Mouse (Mus musculus) mouse embryonic stem cell (cell line): ENCODE data around the gene Hist1h2ah.

ENCODE experiments used
- in situ Hi-C, 2 experiments: fragments of 300-500 bp; cut with MboI; formaldehyde crosslinking; loops; 1 replicate in 1 of 2; 3 replicates in 1 of 2; pipeline ENCODE4 v1.14.3; 2019 to 2020; ENCODE audit warnings: low sequenced_read_pairs in 2 of 2, low pct_unique_long_range_greater_than_20kb in 1 of 2, mixed read lengths in 1 of 2; ENCODE audit not compliant: unreplicated experiment in 1 of 2

Hist1h2ah gene

DNA sequence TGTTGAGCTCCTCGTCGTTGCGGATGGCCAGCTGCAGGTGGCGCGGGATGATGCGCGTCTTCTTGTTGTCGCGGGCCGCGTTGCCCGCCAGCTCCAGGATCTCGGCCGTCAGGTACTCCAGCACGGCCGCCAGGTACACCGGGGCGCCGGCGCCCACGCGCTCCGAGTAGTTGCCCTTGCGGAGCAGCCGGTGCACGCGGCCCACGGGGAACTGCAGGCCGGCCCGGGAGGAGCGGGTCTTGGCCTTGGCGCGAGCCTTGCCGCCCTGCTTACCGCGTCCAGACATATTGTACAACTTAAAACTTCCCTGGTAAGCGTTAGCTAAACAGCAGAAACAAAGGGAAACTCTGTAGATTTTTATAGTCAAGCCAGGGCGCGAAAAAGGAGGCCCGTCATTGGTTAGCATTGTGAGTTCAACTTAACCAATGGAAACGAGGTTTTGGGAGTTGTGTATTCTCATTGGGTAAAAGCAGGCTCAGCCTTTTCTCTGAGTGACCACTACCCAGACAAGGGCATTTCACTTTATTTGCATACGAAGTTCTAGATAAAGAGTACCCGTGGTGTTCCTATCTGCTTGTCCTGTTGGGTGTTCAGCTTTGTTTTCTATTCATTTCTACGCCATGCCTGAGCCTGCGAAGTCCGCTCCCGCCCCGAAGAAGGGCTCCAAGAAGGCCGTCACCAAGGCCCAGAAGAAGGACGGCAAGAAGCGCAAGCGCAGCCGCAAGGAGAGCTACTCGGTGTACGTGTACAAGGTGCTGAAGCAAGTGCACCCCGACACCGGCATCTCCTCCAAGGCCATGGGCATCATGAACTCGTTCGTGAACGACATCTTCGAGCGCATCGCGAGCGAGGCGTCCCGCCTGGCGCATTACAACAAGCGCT lies at the start of gene Hist1h2ah, which contains the start of gene Hist1h2bk:
Gene Hist1h2ah (minus strand): TSS at position 302 of the 882 bp plus-strand sequence.
Gene Hist1h2bk (plus strand): TSS at position 604 of the 882 bp plus-strand sequence.
- in situ Hi-C loops: loop anchor here (10.0 to 25.0 kb wide), 4 partner anchors 173 to 1702 kb away; partner anchors contain the start of genes Hist1h1c (in 1 of the 2), Hist1h2ai (in 1 of the 2), Hist1h2bb (in 1 of the 2) and Hist1h2bl (in 1 of the 2)

- in situ Hi-C loops: loop anchor here in 1 of 2 experiments (25.0 kb wide), 1 partner anchor 1153 kb away; the partner anchor contains the start of genes Vmn1r222 and Vmn1r223
These were observed 48.8 kb upstream of the Hist1h2ah start, which contains the start of gene Vmn1r188 for GRCm38 (mm10) chr13:22084140-22084539. TSS of gene Vmn1r188 (plus strand) at chr13:22084440.

DNA sequence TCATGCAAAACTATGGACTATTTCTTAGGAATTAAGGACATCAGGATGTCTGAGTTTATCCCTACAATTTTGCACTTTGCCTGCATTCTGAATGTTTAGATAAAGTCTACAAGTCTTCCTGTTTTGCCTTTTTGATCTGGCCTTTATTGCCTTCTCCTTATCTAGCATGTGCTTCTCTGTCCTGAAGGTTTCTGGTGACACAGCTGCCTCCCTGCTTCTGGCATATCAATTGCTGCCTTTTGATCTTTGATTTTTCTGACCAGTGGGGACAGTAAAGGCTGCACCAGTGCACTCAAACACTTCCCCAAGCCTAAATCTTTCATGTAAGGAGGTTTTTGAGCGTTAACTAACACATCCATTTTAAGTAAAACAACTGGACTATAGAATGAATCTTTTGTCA lies 28.1 kb upstream of the Hist1h2ah start:
- in situ Hi-C loops: no loop called here

GRCm38 (mm10) chr13:22061422-22061821 lies 26.1 kb upstream of the Hist1h2ah start:
- in situ Hi-C loops: no loop called here

GRCm38 (mm10) chr13:22053754-22054153 lies 18.4 kb upstream of the Hist1h2ah start:
- in situ Hi-C loops: loop anchor here in 1 of 2 experiments (10.0 kb wide), 1 partner anchor 1351 kb away; no protein-coding TSS in a partner anchor

DNA sequence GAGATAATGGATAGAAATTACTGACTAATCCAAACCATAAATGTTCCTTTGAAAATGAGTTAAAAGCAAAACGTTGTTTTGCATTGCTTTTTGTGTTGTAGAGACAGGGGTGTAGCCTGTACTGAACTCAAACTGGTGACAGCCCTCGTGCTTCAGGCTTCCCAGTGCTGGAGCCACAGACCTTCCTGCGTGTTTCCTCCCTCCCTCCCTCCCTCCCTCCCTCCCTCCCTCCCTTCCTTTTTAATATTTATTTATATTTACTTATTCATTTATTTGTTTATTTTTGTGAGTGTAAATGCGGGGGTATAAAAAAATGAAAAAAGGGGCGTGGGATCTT lies 16.1 kb upstream of the Hist1h2ah start:
- in situ Hi-C loops: loop anchor here in 1 of 2 experiments (10.0 kb wide), 1 partner anchor 1353 kb away; no protein-coding TSS in a partner anchor

DNA sequence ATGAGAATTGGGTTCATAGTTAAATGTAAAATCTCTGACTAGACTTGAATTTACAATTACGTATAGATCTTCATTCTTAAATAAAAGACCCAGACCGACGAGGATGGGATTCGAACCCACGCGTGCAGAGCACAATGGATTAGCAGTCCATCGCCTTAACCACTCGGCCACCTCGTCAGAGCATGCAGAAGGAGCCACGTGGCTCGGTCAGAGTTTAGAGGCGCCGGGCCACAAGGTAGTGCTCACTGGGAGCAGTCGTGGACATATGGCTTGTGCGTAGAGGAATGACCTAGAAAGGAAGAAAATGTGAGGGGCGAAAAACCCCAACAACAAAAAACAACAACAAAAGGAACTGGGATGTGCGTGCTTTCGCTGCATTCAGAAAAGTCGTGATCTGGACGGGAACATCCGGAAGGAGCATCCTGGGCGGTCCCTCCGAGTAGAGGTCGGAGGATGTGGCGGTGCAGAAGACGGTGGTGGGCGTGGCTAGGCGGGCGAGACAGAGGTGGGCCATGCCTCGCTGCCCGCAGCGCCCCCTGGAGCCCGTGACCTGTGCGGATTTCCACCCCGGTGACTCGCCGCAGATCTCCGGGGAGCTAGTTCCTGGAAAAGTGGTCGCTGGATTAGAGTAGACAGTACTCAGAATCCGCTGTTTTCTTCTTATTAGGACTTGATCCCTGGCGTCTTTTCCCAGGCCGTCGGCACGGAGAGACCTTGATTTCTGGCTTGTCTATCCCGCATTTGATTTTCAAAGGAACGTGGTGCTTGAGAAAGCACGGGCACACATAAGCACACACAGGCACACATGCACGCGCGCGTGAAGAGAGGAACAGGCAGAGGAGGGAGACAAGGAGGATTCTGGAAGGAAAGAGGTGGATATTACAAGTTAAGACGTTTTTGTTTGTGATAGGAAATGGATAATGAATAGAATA lies 15.5 kb upstream of the Hist1h2ah start:
- in situ Hi-C loops: loop anchor here in 1 of 2 experiments (10.0 kb wide), 1 partner anchor 1354 kb away; no protein-coding TSS in a partner anchor

- in situ Hi-C loops: loop anchor here (10.0 to 25.0 kb wide), 4 partner anchors 188 to 1687 kb away; partner anchors contain the start of genes Hist1h1c (in 1 of the 2), Hist1h2bb (in 1 of the 2) and Hist1h3c (in 1 of the 2)
These were observed 14.5 kb upstream of the Hist1h2ah start for GRCm38 (mm10) chr13:22049737-22050440.

GRCm38 (mm10) chr13:22049041-22049440 lies 13.7 kb upstream of the Hist1h2ah start:
- in situ Hi-C loops: loop anchor here (10.0 to 25.0 kb wide), 4 partner anchors 187 to 1688 kb away; partner anchors contain the start of genes Hist1h1c (in 1 of the 2), Hist1h2bb (in 1 of the 2) and Hist1h3c (in 1 of the 2)

- in situ Hi-C loops: loop anchor here (10.0 to 25.0 kb wide), 4 partner anchors 183 to 1692 kb away; partner anchors contain the start of genes Hist1h1c (in 1 of the 2), Hist1h2bb (in 1 of the 2) and Hist1h3c (in 1 of the 2)
These were observed 9.9 kb upstream of the Hist1h2ah start for GRCm38 (mm10) chr13:22045311-22045710.

DNA sequence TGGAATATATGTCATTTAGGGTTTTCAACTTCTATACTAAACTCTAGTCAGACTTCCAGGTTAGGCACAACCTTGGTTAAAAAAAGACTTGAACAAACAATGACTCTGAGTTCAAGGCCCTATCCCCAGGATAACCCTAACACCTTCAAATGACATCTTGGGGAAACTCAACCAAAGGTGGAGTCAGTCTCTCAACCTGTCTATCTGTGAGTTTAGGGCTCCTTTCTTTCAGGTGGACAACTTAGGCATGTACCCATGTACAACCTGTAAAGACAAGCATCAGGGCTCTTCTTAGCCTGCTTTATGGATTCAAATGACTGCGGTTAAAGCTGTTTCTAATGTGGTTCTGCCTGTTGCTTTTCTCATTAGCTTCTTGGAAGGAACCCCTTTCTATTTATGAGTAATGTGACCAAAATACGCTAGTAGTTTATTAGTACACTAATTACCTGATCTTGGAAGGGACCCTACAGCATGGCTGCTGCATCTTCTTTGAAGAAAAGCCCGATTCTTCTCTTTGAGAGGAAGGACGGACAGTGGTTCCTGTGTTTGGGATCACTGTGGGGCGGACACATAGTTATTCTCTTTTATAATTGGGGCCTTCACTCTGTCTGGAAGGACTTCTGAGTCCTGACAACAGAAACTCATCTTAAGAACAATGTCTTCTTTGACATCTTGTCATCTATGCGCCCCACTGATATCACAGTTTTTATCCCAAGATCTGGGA lies 9.2 kb upstream of the Hist1h2ah start:
- in situ Hi-C loops: loop anchor here (10.0 to 25.0 kb wide), 4 partner anchors 182 to 1693 kb away; partner anchors contain the start of genes Hist1h1c (in 1 of the 2), Hist1h2bb (in 1 of the 2) and Hist1h3c (in 1 of the 2)

- in situ Hi-C loops: loop anchor here (10.0 to 25.0 kb wide), 4 partner anchors 181 to 1694 kb away; partner anchors contain the start of genes Hist1h1c (in 1 of the 2), Hist1h2bb (in 1 of the 2) and Hist1h3c (in 1 of the 2)
These were observed 8.4 kb upstream of the Hist1h2ah start for GRCm38 (mm10) chr13:22043503-22044431.

- in situ Hi-C loops: loop anchor here (10.0 to 25.0 kb wide), 4 partner anchors 181 to 1694 kb away; partner anchors contain the start of genes Hist1h1c (in 1 of the 2), Hist1h2bb (in 1 of the 2) and Hist1h3c (in 1 of the 2)
These were observed 7.5 kb upstream of the Hist1h2ah start, which contains the start of the genes Hist1h2ag and Hist1h2bj for GRCm38 (mm10) chr13:22042568-22043502. TSS of gene Hist1h2ag (minus strand) at chr13:22042944. TSS of gene Hist1h2bj (plus strand) at chr13:22043214.
